17 mouse cellular contexts compared by ENCODE assay signal in genomic region chr11:74577068-74577467, GRCm38 (mm10). TPM values are rescaled to one million over a fixed set of nuclear protein-coding genes. Genes with fewer than 3 reads are reported as not detected.
DNase-seq lines count a peak whose midpoint lies in the region; ATAC-seq and TF ChIP-seq lines count a peak whose summit lies in the region.
"Had no signal": no experiment of that assay in that cellular context is flagged by ENCODE, and none has a peak within 500 bp of the region (broad histone marks: within the 10 kb centered on the region; RNA-seq: fewer than 3 reads in every experiment).

No protein-coding gene starts in this region.

- no peak overlapping the region for H3K4me2 ChIP-seq in kidney, embryonic 15.5 days
- peak overlapping the region; percentile 63 for H3K4me2 ChIP-seq in liver, embryonic 12.5 days
- H3K4me2 ChIP-seq: embryonic facial prominence, embryonic 13.5 days had no signal

- no peak for TF ChIP-seq POLR2A in kidney, adult 2 months (IDR thresholded peaks at IDR 0.05; ENCODE audit: low read depth, low read length)

- no peak overlapping the region for H3K4me3 ChIP-seq in kidney, embryonic 15.5 days (replicated peaks)
- H3K4me3 ChIP-seq in liver, embryonic 12.5 days: no peak overlapping the region
- no peak overlapping the region for H3K4me3 ChIP-seq in embryonic facial prominence, embryonic 10.5 days
- H3K4me3 ChIP-seq in kidney, adult 2 months (ENCODE audit: insufficient read depth, low read depth, low read length): no peak overlapping the region
- H3K4me3 ChIP-seq: embryonic facial prominence, embryonic 13.5 days; layer of hippocampus, adult 2 months had no signal

- no peaks in the 10 kb centered on the region for H3K9me3 ChIP-seq in kidney, embryonic 15.5 days (replicated peaks)
- H3K9me3 ChIP-seq in liver, embryonic 12.5 days (replicated peaks): no peaks in the 10 kb centered on the region
- H3K9me3 ChIP-seq in embryonic facial prominence, embryonic 10.5 days: no peaks in the 10 kb centered on the region
- H3K9me3 ChIP-seq: embryonic facial prominence, embryonic 13.5 days had no signal

- no peaks in the 10 kb centered on the region for H3K36me3 ChIP-seq in kidney, embryonic 15.5 days
- H3K36me3 ChIP-seq in liver, embryonic 12.5 days: no peaks in the 10 kb centered on the region
- H3K36me3 ChIP-seq in embryonic facial prominence, embryonic 10.5 days (replicated peaks): no peaks in the 10 kb centered on the region
- H3K36me3 ChIP-seq in kidney, adult 2 months (ENCODE audit: control insufficient read depth, insufficient read depth, low read length): no peaks in the 10 kb centered on the region
- H3K36me3 ChIP-seq: embryonic facial prominence, embryonic 13.5 days had no signal

- no peaks in the 10 kb centered on the region for H3K27me3 ChIP-seq in kidney, embryonic 15.5 days
- no peaks in the 10 kb centered on the region for H3K27me3 ChIP-seq in liver, embryonic 12.5 days (replicated peaks)
- no peaks in the 10 kb centered on the region for H3K27me3 ChIP-seq in embryonic facial prominence, embryonic 10.5 days (replicated peaks; ENCODE audit: low read depth, poor library complexity, severe bottlenecking)
- H3K27me3 ChIP-seq in kidney, adult 2 months (replicated peaks; ENCODE audit: control insufficient read depth, insufficient read depth, low read length): no peaks in the 10 kb centered on the region
- H3K27me3 ChIP-seq: embryonic facial prominence, embryonic 13.5 days had no signal

- no peak overlapping the region for H3K9ac ChIP-seq in kidney, embryonic 15.5 days
- peak overlapping the region; percentile 61 for H3K9ac ChIP-seq in liver, embryonic 12.5 days
- H3K9ac ChIP-seq: embryonic facial prominence, embryonic 13.5 days had no signal

- 58% methylated on average over 3 of the region's 3 CpGs for WGBS in kidney, embryonic 15.5 days
- 12% methylated on average over 3 of the region's 3 CpGs for WGBS in liver, embryonic 12.5 days (ENCODE audit: insufficient replicate concordance)
- 77% methylated on average over 3 of the region's 3 CpGs for WGBS in embryonic facial prominence, embryonic 10.5 days
- WGBS in kidney, adult 2 months: 62% methylated on average over 3 of the region's 3 CpGs

- DNase-seq in kidney, adult 11 months: no peak
- DNase-seq in c-Kit-positive CD71-negative TER-119-negative erythroid progenitor cells, embryonic 14.5 days (ENCODE audit: low read depth): peak; percentile 56
- DNase-seq in embryonic facial prominence, embryonic 10.5 days (ENCODE audit: low spot score): no peak
- DNase-seq in right cerebral cortex, postnatal 10 days (ENCODE audit: low spot score in 2 of 2): no peak
- no peak for DNase-seq in kidney, adult 2 months
- DNase-seq: adrenal gland, adult 8-10 months; cerebellum, adult 8-10 months; gastrocnemius, postnatal 25 days; heart, postnatal 36 days; kidney, adult 18-20 months had no signal

- ATAC-seq in kidney, embryonic 15.5 days (replicated peaks; ENCODE audit: low FRiP score): 0 out of 2 replicates have a peak, but pooled peaks have one; percentile 29
- peak; percentile 86 for ATAC-seq in liver, embryonic 12.5 days
- peak; percentile 6; the same call in 1 of the 2 replicates for ATAC-seq in neutrophil, adult 5-6 weeks (ENCODE audit: extremely low read depth, insufficient number of reproducible peaks, low FRiP score, poor library complexity, severe bottlenecking)
- ATAC-seq: CD4-positive, CD25-positive, alpha-beta regulatory T cell, adult 4 months; forebrain, embryonic 16.5 days had no signal

- H3K27ac ChIP-seq in kidney, embryonic 15.5 days: no peak overlapping the region
- H3K27ac ChIP-seq in liver, embryonic 12.5 days: peak overlapping the region; percentile 99
- no peak overlapping the region for H3K27ac ChIP-seq in embryonic facial prominence, embryonic 10.5 days (replicated peaks)
- no peak overlapping the region for H3K27ac ChIP-seq in kidney, adult 2 months (ENCODE audit: insufficient read depth, low read depth, low read length)
- H3K27ac ChIP-seq: embryonic facial prominence, embryonic 13.5 days; layer of hippocampus, adult 2 months had no signal

- H3K4me1 ChIP-seq in kidney, embryonic 15.5 days: no peaks in the 10 kb centered on the region
- peaks cover 74% of the 10 kb centered on the region for H3K4me1 ChIP-seq in liver, embryonic 12.5 days
- H3K4me1 ChIP-seq in embryonic facial prominence, embryonic 10.5 days: no peaks in the 10 kb centered on the region
- no peaks in the 10 kb centered on the region for H3K4me1 ChIP-seq in kidney, adult 2 months (ENCODE audit: control insufficient read depth, insufficient read depth, low read length)

- TF ChIP-seq CTCF in kidney, adult 2 months (conservative IDR thresholded peaks at IDR 0.05; ENCODE audit: insufficient read depth, insufficient read length, low read depth, low read length): no peak

RNA-seq across cellular contexts. Expression of gene Rap1gap2, which starts 33.6 kb away (rescaled TPM):
- 5.8 and 6.4 TPM in 2 replicates for polyA plus RNA-seq in kidney, embryonic 15.5 days (2015; fragmentation: Nextera tagmentation; extraction: Ambion mirVana)
- 0.96 and 1.4 TPM in 2 replicates for polyA plus RNA-seq in liver, embryonic 12.5 days (2016; fragmentation: Nextera tagmentation; extraction: Ambion mirVana)
- 34.8 and 39.7 TPM in 2 replicates for total RNA-seq in neutrophil, adult 5-6 weeks (2017)
- 1.2 and 1.9 TPM in 2 replicates for polyA plus RNA-seq in embryonic facial prominence, embryonic 10.5 days (2016; fragmentation: Nextera tagmentation; extraction: Ambion mirVana)
- polyA plus RNA-seq in kidney, adult 2 months (2012; rRNA removed): 24.9 and 29.4 TPM in 2 replicates

RNA-seq across cellular contexts. Expression of gene Ccdc92b, which starts 42.3 kb away (rescaled TPM):
- 0.19 and 0.38 TPM in 2 replicates for polyA plus RNA-seq in kidney, embryonic 15.5 days (2015; fragmentation: Nextera tagmentation; extraction: Ambion mirVana)
- polyA plus RNA-seq in liver, embryonic 12.5 days (2016; fragmentation: Nextera tagmentation; extraction: Ambion mirVana): 14.7 and 16.0 TPM in 2 replicates
- total RNA-seq in neutrophil, adult 5-6 weeks (2017): not detected in 2 replicates
- polyA plus RNA-seq in embryonic facial prominence, embryonic 10.5 days (2016; fragmentation: Nextera tagmentation; extraction: Ambion mirVana): 0.52 and 0.69 TPM in 2 replicates
- 0.13 and 0.18 TPM in 2 replicates for polyA plus RNA-seq in kidney, adult 2 months (2012; rRNA removed)
- polyA plus RNA-seq: CD4-positive, CD25-positive, alpha-beta regulatory T cell, adult 4 months had no signal

Comparison
In these comparisons a context has a peak if more than half of its experiments do, and no peak if none do; other contexts are left out.
1. ATAC-seq: peak in every context shown above with its lines; median percentile 86 in liver, embryonic 12.5 days; 29 in kidney, embryonic 15.5 days; 6 in neutrophil, adult 5-6 weeks.